Mouse (Mus musculus) liver, embryonic 14.5 days (tissue): ENCODE measurements at regions not wholly inside any gene's neighbourhood (a gene's known extent, or its start where the extent isn't known, plus 50 kb on each side); places are given as distances from the start of the nearest gene placed in this dataset.

ENCODE experiments used
- CTCF ChIP-seq: IDR thresholded peaks from 2 replicates; pipeline ENCODE4 v1.5.1; 2016; ENCODE audit warnings: antibody characterized with exemption, low read depth, control low read depth
- EP300 ChIP-seq: IDR thresholded peaks from 2 replicates; pipeline ENCODE4 v1.6.1; 2016; ENCODE audit warnings: antibody characterized with exemption, low read depth

DNA sequence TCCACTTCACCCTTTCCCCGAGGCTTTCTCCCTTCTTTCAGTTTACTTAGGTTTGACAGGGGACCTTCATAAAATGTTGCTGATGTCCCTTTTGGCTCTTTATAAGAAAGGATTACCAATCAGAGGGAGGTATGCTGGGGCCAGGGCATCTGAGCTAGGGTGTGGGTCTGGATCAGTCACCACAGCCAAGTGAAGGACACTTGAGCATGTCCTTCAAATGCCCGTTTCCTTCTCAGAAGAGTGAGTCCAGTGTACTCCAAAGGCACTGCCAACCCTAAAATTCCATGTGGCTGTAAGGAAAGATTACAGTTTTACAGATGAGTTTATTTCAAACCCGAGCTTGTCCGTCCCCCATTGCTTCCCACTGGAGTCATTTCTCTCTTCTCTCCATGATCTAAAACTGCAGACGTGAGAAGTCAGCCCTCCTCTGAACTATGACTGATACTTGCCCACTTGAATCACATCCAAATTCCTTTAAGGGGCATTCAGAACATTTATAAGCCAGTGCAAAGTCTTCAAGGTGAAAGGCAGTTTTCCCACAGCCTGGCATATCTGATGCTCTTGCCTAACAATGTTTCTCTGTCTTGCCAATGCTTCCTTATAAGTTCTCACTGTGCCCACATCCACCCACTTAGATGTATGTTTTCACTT, 321.8 kb upstream of the Fam241a start:
- no peak for TF ChIP-seq EP300
- no peak for TF ChIP-seq CTCF
